Mouse (Mus musculus) CH12.LX (cell line): ENCODE results near the gene 4930562C15Rik. TPM values are rescaled to one million over a fixed set of nuclear protein-coding genes. Genes with fewer than 3 reads are reported as not detected.

Experiments
- DNase-seq: peaks from one replicate; pipeline ENCODE4 v3.0.0-alpha.2; 2013; ENCODE audit errors: extremely low read depth
- H3K27ac ChIP-seq: 2 replicates; pipeline ENCODE4 v1.5.1; 2012; ENCODE audit warnings: low read depth, mild to moderate bottlenecking, control low read depth, moderate library complexity; ENCODE audit not compliant: insufficient read depth
- H3K27me3 ChIP-seq: replicated peaks from 2 replicates; pipeline ENCODE3; 2012; ENCODE audit warnings: inconsistent platforms
- H3K36me3 ChIP-seq, 2 experiments: replicated peaks in 1 of 2; 2 replicates each; pipeline versions ENCODE3 to v1.6.1; 2012; ENCODE audit warnings: inconsistent platforms in 1 of 2, low read length in 1 of 2, mild to moderate bottlenecking in 1 of 2, mixed read lengths in 1 of 2, moderate library complexity in 1 of 2; ENCODE audit not compliant: control insufficient read depth in 1 of 2, insufficient read depth in 1 of 2
- H3K4me1 ChIP-seq, 2 experiments: 2 replicates each; pipeline ENCODE4 v1.6.1; 2012; ENCODE audit warnings: inconsistent platforms in 1 of 2, moderate library complexity in 1 of 2; ENCODE audit not compliant: insufficient read depth in 2 of 2, control insufficient read depth in 1 of 2
- H3K4me2 ChIP-seq: 2 replicates; pipeline ENCODE4 v1.6.1; 2012; ENCODE audit warnings: low read depth, mild to moderate bottlenecking, control low read depth; ENCODE audit not compliant: poor library complexity, insufficient read depth, severe bottlenecking
- H3K4me3 ChIP-seq, 3 experiments: fragments of 150-350 bp in 1 of 3; sonication (generic) in 1 of 3; replicated peaks in 1 of 3; 2 replicates each; pipeline versions ENCODE3 to v1.5.1; 2011 to 2012; ENCODE audit warnings: low read depth in 2 of 3, low read length in 2 of 3, mild to moderate bottlenecking in 2 of 3, moderate library complexity in 2 of 3, control low read depth in 1 of 3, improper control_type of control experiment in 1 of 3, inconsistent platforms in 1 of 3, mixed read lengths in 1 of 3; ENCODE audit not compliant: poor library complexity in 1 of 3
- H3K79me2 ChIP-seq: replicated peaks from 2 replicates; pipeline ENCODE4 v1.6.1; 2012; ENCODE audit warnings: mild to moderate bottlenecking, moderate library complexity; ENCODE audit not compliant: control insufficient read depth, poor library complexity, insufficient read depth, severe bottlenecking; ENCODE audit errors: extremely low read depth
- H3K9ac ChIP-seq: 2 replicates; pipeline ENCODE4 v1.6.1; 2012; ENCODE audit warnings: low read depth, mild to moderate bottlenecking, control low read depth, moderate library complexity; ENCODE audit not compliant: insufficient read depth
- H3K9me3 ChIP-seq: replicated peaks from 2 replicates; pipeline ENCODE3; 2012; ENCODE audit warnings: low read length, inconsistent platforms, mixed read lengths
- BHLHE40 ChIP-seq: IDR thresholded peaks from 2 replicates; pipeline ENCODE4 v1.6.1; 2011; ENCODE audit warnings: mild to moderate bottlenecking, low read depth, low read length, improper control_type of control experiment
- CHD1 ChIP-seq: IDR thresholded peaks from 2 replicates; pipeline ENCODE4 v1.6.1; 2012; ENCODE audit warnings: low read depth, low read length, improper control_type of control experiment, inconsistent platforms
- CHD2 ChIP-seq: IDR thresholded peaks from 2 replicates; pipeline ENCODE4 v1.6.1; 2011; ENCODE audit warnings: low read length, improper control_type of control experiment
- CTCF ChIP-seq, 2 experiments: IDR thresholded peaks in 1 of 2; conservative IDR thresholded peaks in 1 of 2; 2 replicates each; pipeline ENCODE4 v1.5.1; 2011 to 2012; ENCODE audit warnings: low read depth in 2 of 2, low read length in 2 of 2, improper control_type of control experiment in 1 of 2, inconsistent platforms in 1 of 2, mild to moderate bottlenecking in 1 of 2, moderate library complexity in 1 of 2
- E2F4 ChIP-seq: IDR thresholded peaks from 2 replicates; pipeline ENCODE4 v1.6.1; 2011; ENCODE audit warnings: low read depth, low read length, improper control_type of control experiment; ENCODE audit not compliant: insufficient replicate concordance
- ELF1 ChIP-seq: IDR thresholded peaks from 2 replicates; pipeline ENCODE4 v1.6.1; 2014; ENCODE audit warnings: low read depth, mild to moderate bottlenecking, inconsistent platforms, low read length, improper control_type of control experiment
- EP300 ChIP-seq: IDR thresholded peaks from 2 replicates; pipeline ENCODE4 v1.6.1; 2011; ENCODE audit warnings: low read length, improper control_type of control experiment
- ETS1 ChIP-seq: conservative IDR thresholded peaks from 2 replicates; pipeline ENCODE4 v1.6.1; 2012; ENCODE audit warnings: low read depth, mild to moderate bottlenecking, inconsistent platforms, low read length, improper control_type of control experiment, moderate library complexity
- GABPA ChIP-seq: IDR thresholded peaks from 2 replicates; pipeline ENCODE4 v1.6.1; 2012; ENCODE audit warnings: low read depth, low read length, improper control_type of control experiment, inconsistent platforms; ENCODE audit not compliant: insufficient replicate concordance
- HCFC1 ChIP-seq: IDR thresholded peaks from 2 replicates; pipeline ENCODE4 v1.6.1; 2012; ENCODE audit warnings: low read depth, mild to moderate bottlenecking, inconsistent platforms, low read length, improper control_type of control experiment
- IRF4 ChIP-seq: IDR thresholded peaks from 2 replicates; pipeline ENCODE4 v1.6.1; 2014; ENCODE audit warnings: low read depth, mild to moderate bottlenecking, inconsistent platforms, low read length, improper control_type of control experiment
- JUN ChIP-seq: IDR thresholded peaks from 2 replicates; pipeline ENCODE4 v1.6.1; 2011; ENCODE audit warnings: low read depth, mild to moderate bottlenecking, low read length, improper control_type of control experiment, moderate library complexity; ENCODE audit not compliant: insufficient read depth
- JUND ChIP-seq: conservative IDR thresholded peaks from 2 replicates; pipeline ENCODE4 v1.6.1; 2011; ENCODE audit warnings: low read depth, low read length, improper control_type of control experiment
- KAT2A ChIP-seq: IDR thresholded peaks from 2 replicates; pipeline ENCODE4 v1.6.1; 2012; ENCODE audit warnings: low read length, improper control_type of control experiment, inconsistent platforms; ENCODE audit not compliant: insufficient replicate concordance
- MAFK ChIP-seq: IDR thresholded peaks from 2 replicates; pipeline ENCODE4 v1.6.1; 2011; ENCODE audit warnings: low read length, improper control_type of control experiment; ENCODE audit not compliant: insufficient replicate concordance
- MAX ChIP-seq: IDR thresholded peaks from 2 replicates; pipeline ENCODE4 v1.6.1; 2011; ENCODE audit warnings: low read length, improper control_type of control experiment
- MAZ ChIP-seq: IDR thresholded peaks from 2 replicates; pipeline ENCODE4 v1.6.1; 2012; ENCODE audit warnings: low read depth, mild to moderate bottlenecking, inconsistent platforms, low read length, improper control_type of control experiment, moderate library complexity
- MEF2A ChIP-seq: IDR thresholded peaks from 2 replicates; pipeline ENCODE4 v1.6.1; 2014; ENCODE audit warnings: low read depth, mild to moderate bottlenecking, inconsistent platforms, low read length, improper control_type of control experiment, borderline replicate concordance
- MXI1 ChIP-seq: IDR thresholded peaks from 2 replicates; pipeline ENCODE4 v1.6.1; 2011; ENCODE audit warnings: mild to moderate bottlenecking, low read depth, low read length, improper control_type of control experiment
- MYC ChIP-seq: IDR thresholded peaks from 2 replicates; pipeline ENCODE4 v1.6.1; 2011; ENCODE audit warnings: low read depth, mild to moderate bottlenecking, improper control_type of control experiment, low read length
- NELFE ChIP-seq: IDR thresholded peaks from 2 replicates; pipeline ENCODE4 v1.6.1; 2011; ENCODE audit warnings: low read depth, low read length, improper control_type of control experiment
- NRF1 ChIP-seq: IDR thresholded peaks from 2 replicates; pipeline ENCODE4 v1.6.1; 2014; ENCODE audit warnings: low read depth, mild to moderate bottlenecking, inconsistent platforms, low read length, improper control_type of control experiment, moderate library complexity
- PAX5 ChIP-seq: IDR thresholded peaks from 2 replicates; pipeline ENCODE4 v1.6.1; 2012; ENCODE audit warnings: low read length, inconsistent platforms, mixed read lengths
- POLR2A ChIP-seq: IDR thresholded peaks from 2 replicates; pipeline ENCODE4 v1.6.1; 2011; ENCODE audit warnings: low read depth, mild to moderate bottlenecking, improper control_type of control experiment, low read length
- POLR2AphosphoS2 ChIP-seq: IDR thresholded peaks from 2 replicates; pipeline ENCODE4 v1.6.1; 2011; ENCODE audit warnings: low read depth, low read length, improper control_type of control experiment
- RAD21 ChIP-seq: IDR thresholded peaks from 2 replicates; pipeline ENCODE4 v1.6.1; 2011; ENCODE audit warnings: low read depth, mild to moderate bottlenecking, low read length, improper control_type of control experiment, moderate library complexity
- RCOR1 ChIP-seq: conservative IDR thresholded peaks from 2 replicates; pipeline ENCODE4 v1.6.1; 2012; ENCODE audit warnings: low read depth, mild to moderate bottlenecking, inconsistent platforms, low read length, improper control_type of control experiment
- SIN3A ChIP-seq: IDR thresholded peaks from 2 replicates; pipeline ENCODE4 v1.6.1; 2012; ENCODE audit warnings: low read length, improper control_type of control experiment, inconsistent platforms
- SMC3 ChIP-seq: IDR thresholded peaks from 2 replicates; pipeline ENCODE4 v1.6.1; 2011; ENCODE audit warnings: low read depth, low read length, improper control_type of control experiment
- TBP ChIP-seq: conservative IDR thresholded peaks from 2 replicates; pipeline ENCODE4 v1.6.1; 2011; ENCODE audit warnings: low read depth, low read length, improper control_type of control experiment
- TCF12 ChIP-seq: IDR thresholded peaks from 2 replicates; pipeline ENCODE4 v1.6.1; 2014; ENCODE audit warnings: low read depth, mild to moderate bottlenecking, inconsistent platforms, low read length, improper control_type of control experiment
- UBTF ChIP-seq: IDR thresholded peaks from 2 replicates; pipeline ENCODE4 v1.6.1; 2012; ENCODE audit warnings: low read depth, mild to moderate bottlenecking, inconsistent platforms, low read length, improper control_type of control experiment, moderate library complexity
- USF1 ChIP-seq: IDR thresholded peaks from 2 replicates; pipeline ENCODE4 v1.6.1; 2014; ENCODE audit warnings: low read depth, mild to moderate bottlenecking, inconsistent platforms, low read length, improper control_type of control experiment
- USF2 ChIP-seq: conservative IDR thresholded peaks from 2 replicates; pipeline ENCODE4 v1.6.1; 2011; ENCODE audit warnings: low read depth, low read length, improper control_type of control experiment
- ZC3H11A ChIP-seq: IDR thresholded peaks from 2 replicates; pipeline ENCODE4 v1.6.1; 2012; ENCODE audit warnings: low read depth, mild to moderate bottlenecking, inconsistent platforms, low read length, improper control_type of control experiment
- ZKSCAN1 ChIP-seq: IDR thresholded peaks from 2 replicates; pipeline ENCODE4 v1.6.1; 2012; ENCODE audit warnings: low read depth, inconsistent platforms, low read length, improper control_type of control experiment, borderline replicate concordance
- ZMIZ1 ChIP-seq: IDR thresholded peaks from 2 replicates; pipeline ENCODE4 v1.6.1; 2012; ENCODE audit warnings: low read depth, mild to moderate bottlenecking, inconsistent platforms, low read length, improper control_type of control experiment
- ZNF384 ChIP-seq: IDR thresholded peaks from 2 replicates; pipeline ENCODE4 v1.6.1; 2012; ENCODE audit warnings: low read depth, low read length, improper control_type of control experiment, inconsistent platforms
- dilution Hi-C: fragments of 300-500 bp; cut with MboI; formaldehyde crosslinking; loops from 2 replicates; pipeline ENCODE4 v1.14.3; 2020; ENCODE audit warnings: low sequenced_read_pairs; ENCODE audit not compliant: extremely low pct_unique_long_range_greater_than_20kb, extremely low pct_ligation_motif_present
- in situ Hi-C: fragments of 300-500 bp; cut with MboI; formaldehyde crosslinking; loops from 3 replicates; pipeline ENCODE4 v1.14.3; 2019; ENCODE audit warnings: low sequenced_read_pairs, low pct_ligation_motif_present, low pct_unique_long_range_greater_than_20kb, mixed read lengths
- polyA plus RNA-seq: library from polyadenylated mRNA; unstranded; fragments of >175 nt; gene quantifications from 2 replicates; pipeline ENCODE4 v1.2.1, GENCODE M21; 2012; ENCODE audit warnings: low read depth; ENCODE audit not compliant: insufficient read length
- total RNA-seq, 2 experiments: library from RNA; depleted of rRNA; stranded (reverse); fragments of 300-350 nt in 1 of 2; fragments of >200 nt in 1 of 2; gene quantifications; 2 replicates each; pipeline ENCODE4 v1.2.3; 2012 to 2014

The 4930562C15Rik gene
- total and polyA plus RNA-seq, 3 experiments = 0.13 to 0.80 (median 0.20) TPM

- H3K36me3 ChIP-seq = peaks cover 0 to 19% of the 10 kb centered on the region in 2 experiments
- dilution Hi-C loops = no loop called here
- TF ChIP-seq MXI1 = peak; percentile 70
- no peak for TF ChIP-seq CTCF (conservative IDR thresholded peaks at IDR 0.05 in 1 of 2, IDR thresholded peaks at IDR 0.05 in 1 of 2; ENCODE audit: low read depth in 2 of 2, low read length in 2 of 2)
- no peak for TF ChIP-seq ZKSCAN1
- no peak for TF ChIP-seq PAX5
- TF ChIP-seq SIN3A = peak; percentile 39
- 0 out of 2 replicates have a peak, but pooled peaks have one; percentile 20 for TF ChIP-seq TBP
- TF ChIP-seq USF2 = peak; percentile 66
- TF ChIP-seq MEF2A = 0 out of 2 replicates have a peak, but pooled peaks have one; percentile 44
- peak; percentile 90 for TF ChIP-seq POLR2A
- 0 out of 2 replicates have a peak, but pooled peaks have one; percentile 18 for TF ChIP-seq MAFK
- TF ChIP-seq KAT2A = peak; percentile 85; the same call in 1 of the 2 replicates
- TF ChIP-seq ELF1 = peak; percentile 36; the same call in 1 of the 2 replicates
- no peak for TF ChIP-seq RCOR1
- TF ChIP-seq IRF4 = peak; percentile 63
- TF ChIP-seq MYC = no peak; the same call in 1 of the 2 replicates
- TF ChIP-seq MAX = peak; percentile 97
- TF ChIP-seq JUN = 0 out of 2 replicates have a peak, but pooled peaks have one; percentile 11
- no peak for TF ChIP-seq RAD21
- 0 out of 2 replicates have a peak, but pooled peaks have one; percentile 4 for TF ChIP-seq NRF1
- no peak for TF ChIP-seq ZC3H11A
- TF ChIP-seq USF1 = peak; percentile 81
- TF ChIP-seq NELFE = peak; percentile 64; the same call in 1 of the 2 replicates
- TF ChIP-seq EP300 = no peak
- TF ChIP-seq UBTF = no peak
- 0 out of 2 replicates have a peak, but pooled peaks have one; percentile 29 for TF ChIP-seq ETS1
- TF ChIP-seq CHD2 = no peak
- no peak; the same call in 1 of the 2 replicates for TF ChIP-seq SMC3
- peak; percentile 4; the same call in 1 of the 2 replicates for TF ChIP-seq GABPA
- TF ChIP-seq JUND = no peak
- peak; percentile 74 for TF ChIP-seq BHLHE40
- TF ChIP-seq CHD1 = no peak
- TF ChIP-seq HCFC1 = peak; percentile 94
- TF ChIP-seq TCF12 = peak; percentile 29; the same call in 1 of the 2 replicates
- 0 out of 2 replicates have a peak, but pooled peaks have one; percentile 13 for TF ChIP-seq E2F4
- no peak for TF ChIP-seq POLR2AphosphoS2
- peak; percentile 80; the same call in 1 of the 2 replicates for TF ChIP-seq MAZ
- TF ChIP-seq ZNF384 = 0 out of 2 replicates have a peak, but pooled peaks have one; percentile 13
- peak; percentile 76 for TF ChIP-seq ZMIZ1
- TF ChIP-seq, all 38 proteins: peak for 24
- peak within 1 kb of the TSS; percentile 61 for H3K9ac ChIP-seq
- H3K4me3 ChIP-seq = peak within 1 kb of the TSS; percentile 65 to 76 (median 69)
- no peaks in the 10 kb centered on the region for H3K27me3 ChIP-seq
- peaks cover 6 to 33% of the 10 kb centered on the region in 2 experiments for H3K4me1 ChIP-seq
- peak within 1 kb of the TSS; percentile 74 for H3K27ac ChIP-seq
- in situ Hi-C loops = no loop called here
- H3K79me2 ChIP-seq = peaks cover 25% of the 10 kb centered on the region
- DNase-seq = peak; percentile 96
- peak within 1 kb of the TSS; percentile 100 for H3K4me2 ChIP-seq
- no peaks in the 10 kb centered on the region for H3K9me3 ChIP-seq
Measured at GRCm38 (mm10) chr16:4789810-4790559, 45.2 kb upstream of the 4930562C15Rik start, which contains the start of gene Cdip1. TSS of gene Cdip1 (minus strand) at chr16:4790292.
